Mouse (Mus musculus) lung, postnatal 25 days (tissue): ENCODE data around the gene Mid1.
"Not testable (repeated sequence)": the region's sequence is repeated elsewhere in the genome, so short reads cannot be mapped to it uniquely, and the experiment has no call there.

ENCODE experiments used
- DNase-seq: peaks from one replicate; pipeline ENCODE4 v3.0.0; 2022; ENCODE audit warnings: low spot score

The Mid1 gene

GRCm38 (mm10) chrX:169883536-169884272 is 198.7 kb downstream of the Mid1 start:
- DNase-seq, result no peak

DNA sequence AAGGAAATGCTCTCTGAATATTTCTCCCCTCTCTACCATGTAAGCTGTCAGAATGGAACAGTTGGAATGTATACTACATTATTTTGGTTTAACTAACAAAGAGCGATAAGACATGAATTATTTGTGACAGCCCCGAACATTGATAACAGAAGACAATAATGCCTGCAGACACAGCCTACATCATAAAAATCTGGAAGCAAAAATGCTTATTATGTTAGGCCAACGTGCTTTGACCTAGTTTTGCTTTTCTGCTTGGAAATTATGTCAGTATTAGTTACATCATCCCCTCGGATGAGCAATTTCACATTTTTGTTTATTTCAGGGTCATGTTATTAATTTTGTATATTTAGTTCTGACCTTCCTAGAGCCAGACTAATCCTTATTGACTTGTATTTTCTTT is 205.5 kb downstream of the Mid1 start:
- no peak for DNase-seq

DNA sequence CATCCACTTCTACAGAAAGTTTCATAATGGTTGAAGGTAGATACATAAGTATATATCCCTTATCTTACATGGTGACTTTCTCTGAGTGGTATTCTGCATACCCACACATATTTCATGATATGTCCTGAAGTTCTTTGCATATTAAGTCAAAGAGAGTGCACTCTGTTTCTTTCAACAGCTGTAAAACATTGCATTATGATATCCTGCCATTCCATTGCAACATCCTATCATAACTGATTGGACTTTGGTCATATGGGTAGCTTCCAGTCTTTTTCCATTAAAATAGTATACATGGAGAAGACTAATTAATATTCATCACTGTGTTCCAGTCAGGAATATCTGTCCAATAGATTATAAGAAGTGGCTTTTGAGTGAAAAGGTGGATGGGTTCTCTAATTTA is 207.1 kb downstream of the Mid1 start:
- DNase-seq, result no peak

GRCm38 (mm10) chrX:169892631-169893030 is 207.6 kb downstream of the Mid1 start:
- DNase-seq, result no peak

DNA sequence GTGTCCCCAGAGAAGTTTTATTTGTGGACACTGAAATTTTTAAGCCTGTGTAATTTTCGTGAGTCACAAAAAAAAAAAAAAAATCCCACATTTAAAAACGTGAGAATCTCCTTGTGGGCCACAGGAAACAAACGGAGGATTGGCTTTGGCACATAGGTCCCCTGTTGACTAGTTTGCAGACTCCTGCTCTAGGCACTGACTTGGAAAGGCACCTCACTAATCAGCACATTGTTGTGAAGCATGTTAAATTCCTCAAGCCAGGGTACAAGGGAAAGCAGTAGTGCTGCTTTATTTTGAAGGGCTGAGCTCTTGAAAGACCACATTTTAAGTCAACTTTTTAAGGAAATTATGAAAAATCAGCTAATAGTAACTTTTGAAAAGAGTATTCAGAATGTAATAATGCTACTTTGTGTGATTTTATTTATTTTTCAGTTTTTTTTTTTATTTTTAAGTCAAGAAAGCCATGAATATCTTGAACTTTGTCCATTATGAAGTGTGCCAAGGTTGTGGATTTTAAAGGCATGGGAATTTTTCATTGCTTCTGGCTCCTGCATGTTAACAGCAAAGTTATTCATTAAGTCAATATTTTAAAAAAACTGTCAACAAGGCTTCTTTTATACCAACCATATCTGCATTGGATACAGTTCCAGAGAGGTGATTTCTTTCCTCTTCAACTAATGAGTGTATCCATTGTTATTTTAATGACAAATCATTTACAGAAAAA is 214.4 kb downstream of the Mid1 start:
- DNase-seq, result no peak

DNA sequence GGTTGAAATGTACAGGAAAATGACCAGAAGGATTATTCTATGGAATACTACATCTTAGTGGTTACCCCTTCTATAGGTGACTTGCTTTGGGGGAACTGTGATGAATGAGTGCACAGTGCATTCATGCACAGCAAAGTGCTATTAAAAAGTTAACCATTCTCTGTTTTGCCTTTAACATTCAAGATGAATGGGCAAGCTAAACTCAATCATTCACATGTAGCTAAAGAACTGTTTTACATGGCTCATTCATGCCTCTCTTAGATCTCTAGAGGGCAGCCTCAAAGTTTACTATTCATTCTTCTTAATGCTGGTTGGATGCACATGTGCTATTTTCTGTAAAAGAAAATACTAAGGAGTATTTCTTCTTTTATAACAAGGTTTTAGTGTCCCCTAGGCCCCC is 217.9 kb downstream of the Mid1 start:
- no peak for DNase-seq

DNA sequence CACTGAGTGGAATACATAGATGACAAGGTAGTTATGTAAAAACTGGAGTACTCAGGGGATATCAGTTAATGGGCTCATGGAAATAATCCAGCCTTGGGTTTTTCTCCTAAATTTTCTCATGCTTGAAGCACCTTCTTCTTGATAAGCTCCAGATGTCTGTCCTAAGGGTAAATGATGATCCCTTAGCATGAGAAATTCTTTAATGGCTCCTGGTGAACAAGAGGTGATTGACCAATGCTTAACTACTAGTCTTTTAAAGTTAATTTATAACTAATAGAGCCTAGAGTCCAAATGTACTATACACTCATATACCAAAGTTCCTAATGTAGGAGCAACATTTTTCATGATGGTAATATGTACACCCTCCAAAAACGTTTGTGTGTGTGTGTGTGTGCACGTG is 218.7 kb downstream of the Mid1 start:
- no peak for DNase-seq

DNA sequence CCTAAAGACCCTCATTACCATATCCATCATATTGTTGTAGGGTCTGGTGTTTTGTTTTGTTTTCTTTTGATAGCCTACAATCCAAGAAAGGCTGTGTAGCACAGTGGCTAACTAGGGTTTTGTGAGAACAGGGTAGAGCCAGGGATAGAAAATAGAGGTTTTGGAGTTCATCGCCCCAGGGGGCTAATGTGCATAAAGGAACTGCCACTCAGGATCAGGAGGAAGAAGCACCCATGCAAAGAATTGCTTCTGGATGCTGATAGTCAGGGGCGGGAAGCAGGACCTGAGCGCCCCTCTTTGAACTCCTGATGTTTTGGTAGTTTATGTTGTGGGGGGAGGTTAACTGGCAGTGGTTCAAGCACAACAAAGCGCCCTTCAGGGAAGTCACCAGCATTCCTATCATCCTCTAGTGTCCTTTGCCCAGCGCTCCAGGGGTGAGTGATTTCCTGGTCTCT is 221.1 kb downstream of the Mid1 start:
- no peak for DNase-seq

DNA sequence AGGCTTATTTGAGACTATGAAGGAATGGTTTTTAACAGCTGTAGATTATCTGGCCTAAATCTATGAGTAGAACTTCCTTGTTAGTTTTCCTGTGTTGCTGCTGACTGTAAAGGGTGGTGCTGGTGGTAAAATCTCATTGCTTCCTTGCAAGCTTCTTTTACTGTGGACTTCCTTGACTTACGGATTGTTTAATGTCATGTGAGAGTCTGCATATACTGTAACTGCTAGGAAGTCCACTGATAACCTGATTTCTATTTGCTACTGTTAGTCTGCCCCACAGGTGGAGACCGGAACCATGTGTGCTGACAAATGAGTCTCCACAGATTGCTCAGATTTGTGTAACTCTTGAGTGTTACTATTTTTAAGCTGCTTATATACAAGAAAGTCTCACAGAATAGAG is 224.9 kb downstream of the Mid1 start:
- DNase-seq, result no peak

GRCm38 (mm10) chrX:169915738-169916137 is 230.7 kb downstream of the Mid1 start:
- DNase-seq, result peak; percentile 24

GRCm38 (mm10) chrX:169922541-169922940 is 237.5 kb downstream of the Mid1 start:
- DNase-seq, result no peak

DNA sequence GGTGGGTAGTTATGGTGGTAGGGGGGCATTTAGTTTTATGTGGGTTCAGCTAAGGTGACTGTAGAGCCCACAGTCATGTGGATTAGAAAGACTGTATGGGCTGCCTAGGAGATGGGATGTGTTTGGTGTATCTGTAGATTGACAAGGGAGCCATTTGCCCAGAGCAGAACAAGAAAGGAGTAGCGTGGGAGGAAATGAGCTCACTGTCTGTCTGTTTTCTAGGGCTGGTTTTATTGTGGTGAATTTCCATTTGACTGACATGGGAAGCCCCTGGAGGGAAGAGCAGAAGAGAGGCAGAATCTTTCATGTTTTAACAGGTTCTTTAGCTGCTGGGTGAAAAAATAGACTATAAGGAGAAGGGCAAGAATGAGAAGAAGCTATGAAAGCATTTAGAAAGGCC is 238.4 kb downstream of the Mid1 start:
- no peak for DNase-seq

- DNase-seq, result no peak
These were observed 240.6 kb downstream of the Mid1 start for GRCm38 (mm10) chrX:169925600-169925999.

- no peak for DNase-seq
These were observed 242.3 kb downstream of the Mid1 start for GRCm38 (mm10) chrX:169927110-169927817.

DNA sequence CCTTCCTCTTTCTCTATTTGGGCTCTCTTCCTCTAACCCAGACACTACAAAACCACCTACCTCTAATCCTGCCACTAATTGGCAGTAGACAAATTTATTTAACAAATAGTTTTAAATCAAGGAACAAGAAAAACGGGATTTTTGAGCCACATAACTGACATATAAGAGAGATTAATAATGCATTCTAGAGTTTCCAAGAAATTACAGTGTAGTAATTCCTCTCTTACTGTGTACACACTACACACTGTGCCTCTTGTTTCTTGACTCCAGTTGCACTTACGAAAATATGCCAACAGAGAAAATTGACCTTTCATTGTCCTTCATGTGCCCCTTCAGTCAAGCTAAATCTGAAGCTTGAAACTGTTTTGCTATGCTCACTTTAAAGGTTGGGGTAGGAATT is 245.9 kb downstream of the Mid1 start:
- DNase-seq, result no peak

DNA sequence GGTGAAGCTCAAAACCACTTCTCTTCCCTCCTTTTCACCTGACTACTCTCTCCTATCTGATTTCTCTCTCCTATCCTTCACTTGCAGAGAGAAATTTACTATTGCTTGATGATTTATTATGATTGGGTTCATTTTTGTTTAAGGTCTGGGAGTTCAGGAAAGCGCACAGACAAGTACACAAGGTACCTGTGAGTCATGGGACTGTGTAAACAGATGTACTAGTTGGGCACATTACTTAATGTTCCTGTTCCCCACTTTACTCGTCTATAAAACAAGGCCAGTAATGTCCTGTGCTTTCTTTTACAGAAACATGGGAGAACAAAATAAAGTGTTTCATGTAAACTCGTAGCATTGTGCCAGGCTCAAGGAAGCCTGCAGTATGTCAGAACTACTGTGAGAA is 248.2 kb downstream of the Mid1 start:
- DNase-seq, result no peak

DNA sequence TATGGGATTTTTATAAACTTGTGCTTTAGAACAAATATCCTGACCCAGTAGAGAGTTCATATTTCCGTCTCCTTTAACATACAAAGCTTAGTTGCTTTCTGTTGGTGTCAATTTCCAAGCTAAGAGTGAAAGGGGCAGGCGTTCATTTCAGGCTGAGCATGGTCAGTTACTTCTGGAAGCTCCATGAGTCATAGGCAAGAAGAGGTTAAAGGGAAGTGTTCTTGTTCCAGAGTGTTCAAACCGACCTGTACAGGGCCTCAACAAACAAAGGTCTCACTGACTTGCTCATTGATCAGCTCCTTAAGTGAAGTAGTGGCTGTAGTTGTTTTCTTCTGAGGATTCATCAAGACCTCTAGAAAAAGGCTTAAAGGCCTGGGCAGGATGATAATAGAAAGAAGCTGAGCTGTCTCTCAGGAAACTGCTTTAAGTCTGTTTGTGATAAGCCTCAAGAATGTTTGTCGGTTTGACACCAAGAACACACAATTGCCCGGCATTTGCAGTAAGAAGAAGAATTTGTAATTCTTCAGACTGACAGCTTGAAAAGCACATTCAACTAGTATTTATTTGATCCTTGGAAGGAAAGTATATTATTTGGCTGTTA is 252.2 kb downstream of the Mid1 start:
- DNase-seq, result no peak

GRCm38 (mm10) chrX:169940531-169940930 is 255.5 kb downstream of the Mid1 start:
- DNase-seq, result no peak

- no peak for DNase-seq
These were observed 265.6 kb downstream of the Mid1 start for GRCm38 (mm10) chrX:169950596-169950995.

DNA sequence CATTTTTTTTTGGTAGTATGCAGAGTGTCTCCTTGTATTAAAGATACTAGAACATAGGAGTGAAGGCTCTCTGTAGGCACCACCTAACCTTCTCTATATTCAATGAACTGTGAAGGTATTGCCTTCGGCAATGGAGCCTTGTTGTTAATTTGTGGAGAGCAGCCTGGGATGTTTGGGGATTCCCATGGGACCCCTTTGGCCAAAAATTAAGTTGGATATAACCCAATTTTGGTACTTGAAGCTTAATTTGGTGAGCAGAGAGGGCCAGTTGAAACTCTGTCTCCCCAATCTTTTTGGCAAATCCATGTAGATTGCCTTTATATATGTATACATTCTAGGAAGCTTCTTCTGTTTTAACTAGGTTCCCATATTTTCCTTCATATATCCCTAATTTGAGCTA is 284.3 kb downstream of the Mid1 start:
- no peak for DNase-seq

GRCm38 (mm10) chrX:169969765-169970164 is 284.8 kb downstream of the Mid1 start:
- DNase-seq, result not testable (repeated sequence)

- not testable (repeated sequence) for DNase-seq
These were observed 285.5 kb downstream of the Mid1 start for GRCm38 (mm10) chrX:169970546-169970945.

GRCm38 (mm10) chrX:169971562-169971961 is 286.6 kb downstream of the Mid1 start:
- DNase-seq, result not testable (repeated sequence)
